Mouse (Mus musculus) left cerebral cortex, adult 11 months (tissue): ENCODE results near the gene Pmpca.

Experiments used
- DNase-seq: peaks from one replicate; pipeline ENCODE4 v3.0.0; 2022; ENCODE audit warnings: low spot score

Pmpca gene

GRCm38 (mm10) chr2:26389154-26389690, at the start of gene Pmpca, which contains the start of gene Entr1:
Gene Pmpca, plus strand, starts transcription at chr2:26389339.
Gene Entr1, minus strand, starts transcription at chr2:26389316.
- DNase-seq: peak; percentile 66

- DNase-seq: no peak
These were observed 47.6 kb upstream of the Pmpca start for GRCm38 (mm10) chr2:26341510-26341981.

GRCm38 (mm10) chr2:26342044-26342443, 47.1 kb upstream of the Pmpca start:
- peak; percentile 80 for DNase-seq

- DNase-seq: no peak
These were observed 46.3 kb upstream of the Pmpca start for GRCm38 (mm10) chr2:26342609-26343490.

- no peak for DNase-seq
These were observed 40.9 kb upstream of the Pmpca start for GRCm38 (mm10) chr2:26348241-26348640.

- DNase-seq: peak; percentile 89
These were observed 37.5 kb upstream of the Pmpca start, which contains the start of gene Dnlz for GRCm38 (mm10) chr2:26351358-26352290. Gene Dnlz, minus strand, starts transcription at chr2:26352110.

GRCm38 (mm10) chr2:26352291-26352910, 36.7 kb upstream of the Pmpca start:
- no peak for DNase-seq

- no peak for DNase-seq
These were observed 35.8 kb upstream of the Pmpca start for GRCm38 (mm10) chr2:26353066-26353980.

GRCm38 (mm10) chr2:26354401-26354800, 34.7 kb upstream of the Pmpca start:
- DNase-seq: no peak

GRCm38 (mm10) chr2:26356231-26356630, 32.9 kb upstream of the Pmpca start:
- DNase-seq: no peak

- DNase-seq: no peak
These were observed 32.5 kb upstream of the Pmpca start for GRCm38 (mm10) chr2:26356678-26357077.

- DNase-seq: no peak
These were observed 31.7 kb upstream of the Pmpca start for GRCm38 (mm10) chr2:26357484-26357883.

- DNase-seq: no peak
These were observed 30.3 kb upstream of the Pmpca start for GRCm38 (mm10) chr2:26358667-26359320.

GRCm38 (mm10) chr2:26359983-26360382, 29.2 kb upstream of the Pmpca start:
- no peak for DNase-seq

GRCm38 (mm10) chr2:26360772-26361171, 28.4 kb upstream of the Pmpca start, which contains the start of gene Card9:
Gene Card9, minus strand, starts transcription at chr2:26360918.
- no peak for DNase-seq

- no peak for DNase-seq
These were observed 26.1 kb upstream of the Pmpca start for GRCm38 (mm10) chr2:26362991-26363390.

- DNase-seq: no peak
These were observed 25.7 kb upstream of the Pmpca start for GRCm38 (mm10) chr2:26363481-26363880.

- DNase-seq: no peak
These were observed 24.2 kb upstream of the Pmpca start for GRCm38 (mm10) chr2:26364738-26365465.

- no peak for DNase-seq
These were observed 21.2 kb upstream of the Pmpca start for GRCm38 (mm10) chr2:26367911-26368310.
